Mouse (Mus musculus): ENCODE data around the gene Tmem131l. TPM values are rescaled to one million over a fixed set of nuclear protein-coding genes. Genes with fewer than 3 reads are reported as not detected.

The Tmem131l gene
- polyA plus RNA-seq, 1 experiment from 2014 or later, result 89.0 TPM

DNA sequence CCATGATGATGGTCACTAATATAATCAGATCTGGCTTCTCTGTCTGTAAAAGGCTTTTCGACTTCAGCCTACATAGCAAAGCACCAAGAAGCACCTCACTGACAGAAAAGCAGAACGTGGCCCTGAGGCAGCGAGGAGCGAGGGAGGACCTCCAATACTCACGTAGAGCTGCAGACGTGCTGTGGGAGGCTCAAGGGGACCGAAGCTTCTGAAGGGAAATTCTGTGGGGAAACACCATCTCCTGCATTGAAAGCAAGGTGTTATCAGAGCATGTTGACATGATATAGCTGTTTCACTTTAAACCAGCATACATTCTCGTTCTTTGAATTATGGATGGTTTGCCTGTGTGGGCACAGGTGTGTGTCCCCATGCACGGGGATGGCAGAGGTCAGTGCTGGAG, 133.8 kb downstream of the Tmem131l start:
- no peak for DNase-seq (ENCODE audit: low spot score)
- no peak for ATAC-seq (ENCODE audit: low FRiP score)
- H3K36me3 ChIP-seq (ENCODE audit: control insufficient read depth, insufficient read depth, low read length), result peaks cover 5% of the 10 kb centered on the region; the same call in 1 of the 2 replicates
- WGBS, result 96% methylated on average over 9 of the region's 9 CpGs
- no peaks in the 10 kb centered on the region for H3K4me1 ChIP-seq (replicated peaks; ENCODE audit: control insufficient read depth, insufficient read depth, low read length)
- no peak overlapping the region for H3K9ac ChIP-seq (ENCODE audit: low read depth, low read length)
- no peak overlapping the region for H3K4me2 ChIP-seq (replicated peaks; ENCODE audit: low read depth, low read length)
- no peaks in the 10 kb centered on the region for H3K9me3 ChIP-seq (ENCODE audit: control insufficient read depth, low read length)
- no peak overlapping the region for H3K4me3 ChIP-seq (ENCODE audit: low read depth, low read length)
- no peaks in the 10 kb centered on the region for H3K27me3 ChIP-seq (ENCODE audit: control insufficient read depth, insufficient read depth, low read length)
- no peak overlapping the region for H3K27ac ChIP-seq (ENCODE audit: low read depth, low read length)

DNA sequence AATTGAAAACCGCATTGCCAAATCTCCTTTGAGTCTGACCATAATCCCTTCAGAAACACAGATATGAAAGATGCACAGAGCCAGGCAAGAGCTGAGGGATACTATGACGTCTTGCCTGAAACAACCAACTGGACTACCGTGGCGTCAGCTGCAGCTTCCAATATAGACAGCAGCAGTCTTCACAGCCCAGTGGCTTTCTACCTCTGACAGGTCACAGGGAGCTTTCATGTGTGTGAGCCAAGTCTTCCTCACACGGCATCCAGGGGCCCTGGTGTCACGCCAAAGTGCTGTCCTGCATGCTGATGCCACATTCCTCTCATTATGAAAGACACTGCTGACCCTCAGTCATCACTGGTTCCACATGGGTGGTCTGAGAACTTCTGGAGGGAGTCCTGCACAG, 134.8 kb downstream of the Tmem131l start:
- ATAC-seq (ENCODE audit: low FRiP score), result no peak
- 0 out of 2 replicates have a peak, but pooled peaks cover 4% of the 10 kb centered on the region for H3K36me3 ChIP-seq (ENCODE audit: control insufficient read depth, insufficient read depth, low read length)

DNA sequence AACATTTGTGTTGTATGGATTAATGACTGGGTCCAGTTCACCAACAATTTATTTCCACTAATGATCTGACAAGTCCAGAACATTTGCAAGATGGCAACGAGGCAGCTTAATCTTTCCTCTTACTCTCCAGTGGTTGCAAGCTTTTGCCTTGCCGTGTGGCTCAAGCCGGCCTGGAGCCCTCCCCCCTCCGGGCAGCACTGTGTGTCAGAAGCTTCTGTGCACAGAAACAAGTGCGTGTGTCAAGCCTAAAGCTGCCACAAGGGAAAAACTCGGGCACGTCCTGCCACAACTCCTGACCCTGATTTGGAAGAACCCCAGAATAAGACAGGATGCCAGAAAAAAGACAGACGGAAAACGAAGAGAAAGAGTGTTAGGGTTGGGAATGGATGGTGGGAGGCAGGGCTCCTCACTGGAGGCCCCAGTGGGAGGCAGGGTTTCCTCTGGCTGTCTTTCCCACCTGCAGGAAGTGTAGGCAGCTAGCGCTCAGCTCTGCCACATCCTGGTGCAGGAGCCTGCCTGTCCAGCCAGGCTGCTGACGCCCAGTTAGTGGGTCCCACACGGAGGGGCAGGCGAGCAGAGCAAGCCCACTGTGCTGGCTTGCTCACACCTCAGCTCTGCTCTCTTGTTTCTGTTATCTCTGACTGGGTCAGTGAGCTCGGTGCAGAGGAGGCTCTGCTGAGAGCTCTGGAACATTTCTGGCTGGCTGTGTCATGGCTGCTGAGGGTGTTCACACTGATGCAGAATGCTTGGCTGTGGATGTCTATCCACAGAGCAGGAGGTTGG, 135.6 kb downstream of the Tmem131l start:
- ATAC-seq (ENCODE audit: low FRiP score), result no peak
- no peaks in the 10 kb centered on the region for H3K4me1 ChIP-seq (replicated peaks; ENCODE audit: control insufficient read depth, insufficient read depth, low read length)
- H3K4me3 ChIP-seq (ENCODE audit: low read depth, low read length), result no peak overlapping the region
- no peak overlapping the region for H3K9ac ChIP-seq (ENCODE audit: low read depth, low read length)
- no peaks in the 10 kb centered on the region for H3K9me3 ChIP-seq (ENCODE audit: control insufficient read depth, low read length)
- WGBS, result 85% methylated on average over 14 of the region's 14 CpGs
- no peak for DNase-seq (ENCODE audit: low spot score)
- H3K4me2 ChIP-seq (replicated peaks; ENCODE audit: low read depth, low read length), result no peak overlapping the region
- no peaks in the 10 kb centered on the region for H3K27me3 ChIP-seq (ENCODE audit: control insufficient read depth, insufficient read depth, low read length)
- no peak overlapping the region for H3K27ac ChIP-seq (ENCODE audit: low read depth, low read length)
- peaks cover 4% of the 10 kb centered on the region; the same call in 1 of the 2 replicates for H3K36me3 ChIP-seq (ENCODE audit: control insufficient read depth, insufficient read depth, low read length)

More for the DNA sequence above, 134.8 kb downstream of the Tmem131l start:
- Histone ChIP-seq H3K27me3 (ENCODE audit: control insufficient read depth, insufficient read depth, low read length) (no peaks in the 10 kb centered on the region), H3K9ac (ENCODE audit: low read depth, low read length) (no peak overlapping the region), H3K27ac (ENCODE audit: low read depth, low read length) (no peak overlapping the region), H3K4me3 (ENCODE audit: low read depth, low read length) (no peak overlapping the region), H3K4me2 (replicated peaks; ENCODE audit: low read depth, low read length) (no peak overlapping the region), H3K4me1 (replicated peaks; ENCODE audit: control insufficient read depth, insufficient read depth, low read length) (no peaks in the 10 kb centered on the region), H3K9me3 (ENCODE audit: control insufficient read depth, low read length) (no peaks in the 10 kb centered on the region)
- no peak for DNase-seq (ENCODE audit: low spot score)
- WGBS, result 83% methylated on average over 6 of the region's 6 CpGs

DNA sequence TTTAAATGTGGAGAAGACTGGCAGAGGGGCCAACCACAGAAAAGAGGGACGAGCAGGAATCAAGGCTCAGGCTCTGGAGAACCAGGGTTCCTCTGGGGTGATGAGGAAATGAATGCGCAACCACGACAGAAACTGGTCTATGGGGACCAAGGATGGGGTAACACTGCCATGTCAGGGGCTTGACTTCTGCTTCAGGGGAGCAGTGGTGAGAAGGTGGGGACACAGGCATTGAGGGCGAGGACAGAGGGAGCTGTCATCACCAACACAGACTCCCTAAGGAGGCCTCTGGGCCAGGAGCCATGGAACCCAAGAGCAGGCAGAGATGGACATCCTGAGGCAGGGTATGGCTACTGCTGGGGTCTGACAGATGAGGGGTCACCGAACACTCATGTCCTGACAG, 137.0 kb downstream of the Tmem131l start:
- Histone ChIP-seq H3K4me3 (ENCODE audit: low read depth, low read length) (no peak overlapping the region), H3K36me3 (ENCODE audit: control insufficient read depth, insufficient read depth, low read length) (peaks cover 12% of the 10 kb centered on the region), H3K9me3 (ENCODE audit: control insufficient read depth, low read length) (no peaks in the 10 kb centered on the region), H3K4me1 (replicated peaks; ENCODE audit: control insufficient read depth, insufficient read depth, low read length) (no peaks in the 10 kb centered on the region), H3K9ac (ENCODE audit: low read depth, low read length) (no peak overlapping the region), H3K27me3 (ENCODE audit: control insufficient read depth, insufficient read depth, low read length) (no peaks in the 10 kb centered on the region), H3K4me2 (replicated peaks; ENCODE audit: low read depth, low read length) (no peak overlapping the region), H3K27ac (ENCODE audit: low read depth, low read length) (no peak overlapping the region)
- 90% methylated on average over 5 of the region's 5 CpGs for WGBS
- no peak for ATAC-seq (ENCODE audit: low FRiP score)
- no peak for DNase-seq (ENCODE audit: low spot score)

DNA sequence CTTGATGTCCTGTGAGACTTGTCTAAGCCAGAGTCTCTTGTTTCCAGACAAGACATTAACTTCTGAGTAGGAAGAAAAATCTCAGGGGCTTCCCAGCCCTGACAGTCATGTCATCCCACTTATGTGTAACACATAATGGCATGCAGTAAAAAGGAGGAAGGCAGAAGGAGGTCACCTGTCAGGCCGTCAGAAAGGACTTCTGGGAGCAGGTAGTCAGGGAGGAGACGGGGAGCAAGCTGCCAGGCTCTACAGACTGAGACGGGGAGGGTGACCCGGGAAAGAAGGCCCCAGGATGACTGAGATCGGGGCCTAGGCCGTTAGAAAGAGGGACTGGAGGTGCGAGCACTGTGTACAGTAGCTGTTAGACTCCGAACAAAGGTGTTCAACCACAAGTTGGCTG, 137.5 kb downstream of the Tmem131l start:
- DNase-seq (ENCODE audit: low spot score), result no peak
- H3K4me1 ChIP-seq (replicated peaks; ENCODE audit: control insufficient read depth, insufficient read depth, low read length), result no peaks in the 10 kb centered on the region
- H3K9ac ChIP-seq (ENCODE audit: low read depth, low read length), result no peak overlapping the region
- H3K9me3 ChIP-seq (ENCODE audit: control insufficient read depth, low read length), result no peaks in the 10 kb centered on the region
- no peaks in the 10 kb centered on the region for H3K27me3 ChIP-seq (ENCODE audit: control insufficient read depth, insufficient read depth, low read length)
- peaks cover 13% of the 10 kb centered on the region for H3K36me3 ChIP-seq (ENCODE audit: control insufficient read depth, insufficient read depth, low read length)
- no peak overlapping the region for H3K27ac ChIP-seq (ENCODE audit: low read depth, low read length)
- H3K4me2 ChIP-seq (replicated peaks; ENCODE audit: low read depth, low read length), result no peak overlapping the region
- 92% methylated on average over 8 of the region's 8 CpGs for WGBS
- no peak for ATAC-seq (ENCODE audit: low FRiP score)
- no peak overlapping the region for H3K4me3 ChIP-seq (ENCODE audit: low read depth, low read length)

DNA sequence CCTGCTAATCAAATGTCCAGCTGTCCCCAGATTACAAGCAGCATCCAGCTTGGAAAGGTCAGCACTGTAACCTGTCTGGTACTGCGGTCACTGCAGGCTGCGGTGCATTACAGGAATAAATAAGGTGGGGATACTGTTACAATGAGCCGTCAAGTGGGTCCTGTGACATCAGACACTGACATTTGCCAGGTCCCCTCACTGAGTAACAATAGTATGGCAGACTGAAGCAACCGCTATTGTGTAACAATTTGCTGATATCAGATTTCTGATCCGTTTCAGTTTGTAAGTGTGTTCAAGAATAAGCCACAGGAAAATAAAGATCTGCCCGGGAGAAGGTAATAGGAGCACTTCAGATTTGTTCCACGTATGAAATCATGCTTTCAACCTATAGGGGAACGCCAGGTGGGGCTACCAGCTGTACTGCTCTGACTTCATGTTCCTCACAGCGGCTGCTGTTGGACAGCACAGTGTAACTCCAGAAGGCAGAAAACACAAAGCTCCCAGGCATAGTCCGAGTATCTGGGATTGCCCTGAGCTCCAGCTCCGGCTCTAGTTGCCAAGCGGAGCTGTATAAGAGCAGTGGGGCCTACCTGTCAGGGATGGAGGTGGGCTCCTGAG, 139.1 kb downstream of the Tmem131l start:
- ATAC-seq (ENCODE audit: low FRiP score) (no peak), DNase-seq (ENCODE audit: low spot score) (no peak)
- no peaks in the 10 kb centered on the region for H3K9me3 ChIP-seq (ENCODE audit: control insufficient read depth, low read length)
- no peak overlapping the region for H3K27ac ChIP-seq (ENCODE audit: low read depth, low read length)
- no peaks in the 10 kb centered on the region for H3K4me1 ChIP-seq (replicated peaks; ENCODE audit: control insufficient read depth, insufficient read depth, low read length)
- H3K27me3 ChIP-seq (ENCODE audit: control insufficient read depth, insufficient read depth, low read length), result no peaks in the 10 kb centered on the region
- WGBS, result 93% methylated on average over 12 of the region's 12 CpGs
- no peak overlapping the region for H3K4me3 ChIP-seq (ENCODE audit: low read depth, low read length)
- H3K4me2 ChIP-seq (replicated peaks; ENCODE audit: low read depth, low read length), result no peak overlapping the region
- H3K36me3 ChIP-seq (ENCODE audit: control insufficient read depth, insufficient read depth, low read length), result peaks cover 15% of the 10 kb centered on the region
- H3K9ac ChIP-seq (ENCODE audit: low read depth, low read length), result no peak overlapping the region

DNA sequence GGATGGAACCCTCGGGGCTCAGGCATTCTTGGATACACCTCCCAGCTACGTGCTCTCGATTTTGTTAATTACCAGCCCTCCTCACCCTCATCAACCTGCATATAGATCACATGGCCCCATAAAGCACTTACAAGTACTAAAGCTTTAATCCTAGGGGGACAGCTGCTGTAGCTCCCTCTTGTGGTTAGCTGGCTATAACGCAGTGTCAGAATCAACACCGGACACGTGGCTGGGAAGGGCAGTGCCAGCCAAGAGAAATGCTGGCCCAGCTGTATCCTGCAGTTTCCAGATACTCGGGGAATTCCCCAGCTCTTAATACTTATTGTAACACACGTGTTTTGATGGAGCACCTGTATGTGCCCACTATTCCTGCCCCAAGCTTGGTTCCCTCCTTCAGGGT, 140.4 kb downstream of the Tmem131l start:
- peaks cover 15% of the 10 kb centered on the region for H3K36me3 ChIP-seq (ENCODE audit: control insufficient read depth, insufficient read depth, low read length)
- peak; percentile 31; the same call in 1 of the 2 replicates for ATAC-seq (ENCODE audit: low FRiP score)
- H3K4me1 ChIP-seq (replicated peaks; ENCODE audit: control insufficient read depth, insufficient read depth, low read length), result no peaks in the 10 kb centered on the region
- DNase-seq (ENCODE audit: low spot score), result peak; percentile 61
- no peak overlapping the region for H3K4me2 ChIP-seq (replicated peaks; ENCODE audit: low read depth, low read length)
- no peak overlapping the region for H3K4me3 ChIP-seq (ENCODE audit: low read depth, low read length)
- H3K9ac ChIP-seq (ENCODE audit: low read depth, low read length), result no peak overlapping the region
- H3K27me3 ChIP-seq (ENCODE audit: control insufficient read depth, insufficient read depth, low read length), result no peaks in the 10 kb centered on the region
- 63% methylated on average over 8 of the region's 8 CpGs for WGBS
- no peak overlapping the region for H3K27ac ChIP-seq (ENCODE audit: low read depth, low read length)
- no peaks in the 10 kb centered on the region for H3K9me3 ChIP-seq (ENCODE audit: control insufficient read depth, low read length)

DNA sequence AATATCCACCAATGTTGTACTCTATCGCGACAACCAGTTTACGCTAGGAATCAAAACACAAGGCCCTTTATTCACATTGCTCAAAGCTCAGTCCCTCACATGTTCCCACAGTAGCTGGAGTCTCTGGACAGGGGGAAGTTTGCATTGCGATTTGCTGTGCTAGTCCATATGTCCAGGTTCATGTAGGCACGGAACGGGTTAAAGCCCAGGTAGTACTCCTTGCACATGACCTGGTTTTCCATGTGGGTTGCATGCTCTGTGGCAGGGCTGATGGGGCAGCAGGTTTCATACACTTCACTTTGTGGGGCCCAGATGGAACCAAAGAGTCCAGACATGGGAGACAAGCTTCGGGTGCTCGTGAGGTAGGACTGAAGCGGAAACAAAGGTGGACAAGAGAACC, 141.7 kb downstream of the Tmem131l start:
- H3K4me3 ChIP-seq (ENCODE audit: low read depth, low read length), result no peak overlapping the region
- no peaks in the 10 kb centered on the region for H3K4me1 ChIP-seq (replicated peaks; ENCODE audit: control insufficient read depth, insufficient read depth, low read length)
- H3K9ac ChIP-seq (ENCODE audit: low read depth, low read length), result no peak overlapping the region
- H3K4me2 ChIP-seq (replicated peaks; ENCODE audit: low read depth, low read length), result no peak overlapping the region
- no peak overlapping the region for H3K27ac ChIP-seq (ENCODE audit: low read depth, low read length)
- H3K9me3 ChIP-seq (ENCODE audit: control insufficient read depth, low read length), result no peaks in the 10 kb centered on the region
- ATAC-seq (ENCODE audit: low FRiP score), result no peak
- DNase-seq (ENCODE audit: low spot score), result no peak
- peaks cover 15% of the 10 kb centered on the region for H3K36me3 ChIP-seq (ENCODE audit: control insufficient read depth, insufficient read depth, low read length)
- no peaks in the 10 kb centered on the region for H3K27me3 ChIP-seq (ENCODE audit: control insufficient read depth, insufficient read depth, low read length)
- WGBS, result 96% methylated on average over 9 of the region's 9 CpGs

DNA sequence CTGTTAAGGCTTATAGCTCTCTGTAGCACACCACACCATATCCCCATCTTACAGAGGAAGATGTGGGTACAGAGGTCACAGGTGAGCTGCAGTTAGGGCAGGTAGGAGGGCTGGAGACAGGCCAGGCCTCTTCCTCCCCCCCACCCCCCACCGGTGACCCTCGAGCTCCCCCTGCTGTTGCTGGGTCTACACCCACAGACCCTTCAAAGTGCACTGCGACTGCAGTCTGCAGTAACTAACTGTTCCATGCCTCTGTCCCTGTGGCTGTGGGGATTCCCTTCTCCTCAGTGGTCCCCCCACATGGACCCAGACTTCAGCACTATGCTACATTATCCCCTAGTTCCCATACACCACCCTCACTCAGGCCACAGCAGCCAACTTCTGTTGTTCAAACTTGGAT, 144.2 kb downstream of the Tmem131l start:
- Histone ChIP-seq H3K4me1 (replicated peaks; ENCODE audit: control insufficient read depth, insufficient read depth, low read length) (no peaks in the 10 kb centered on the region), H3K36me3 (ENCODE audit: control insufficient read depth, insufficient read depth, low read length) (peaks cover 15% of the 10 kb centered on the region), H3K4me2 (replicated peaks; ENCODE audit: low read depth, low read length) (no peak overlapping the region), H3K4me3 (ENCODE audit: low read depth, low read length) (no peak overlapping the region), H3K9me3 (ENCODE audit: control insufficient read depth, low read length) (no peaks in the 10 kb centered on the region), H3K9ac (ENCODE audit: low read depth, low read length) (no peak overlapping the region), H3K27me3 (ENCODE audit: control insufficient read depth, insufficient read depth, low read length) (no peaks in the 10 kb centered on the region), H3K27ac (ENCODE audit: low read depth, low read length) (no peak overlapping the region)
- DNase-seq (ENCODE audit: low spot score) (no peak), ATAC-seq (ENCODE audit: low FRiP score) (peak; percentile 36)
- 38% methylated on average over 3 of the region's 3 CpGs for WGBS
